Mouse (Mus musculus) MEL (cell line): ENCODE measurements around the gene Net1. TPM values are rescaled to one million over a fixed set of nuclear protein-coding genes. Genes with fewer than 3 reads are reported as not detected.

Experiments
- DNase-seq: peaks from one replicate; pipeline ENCODE4 v3.0.0; 2011; ENCODE audit warnings: low read depth, low spot score
- H3K27ac ChIP-seq: 2 replicates; pipeline ENCODE4 v1.5.1; 2012; ENCODE audit warnings: low read depth, mild to moderate bottlenecking, control low read depth, low read length, moderate library complexity; ENCODE audit not compliant: control insufficient read depth
- H3K27me3 ChIP-seq, 2 experiments: fragments of 150-350 bp in 1 of 2; sonication (generic) in 1 of 2; 2 replicates each; pipeline ENCODE4 v1.6.1; 2012; ENCODE audit warnings: low read length in 2 of 2, mild to moderate bottlenecking in 2 of 2, improper control_type of control experiment in 1 of 2, moderate library complexity in 1 of 2; ENCODE audit not compliant: insufficient read depth in 2 of 2, control insufficient read depth in 1 of 2
- H3K36me3 ChIP-seq, 2 experiments: 2 replicates each; pipeline ENCODE4 v1.6.1; 2012 to 2014; ENCODE audit warnings: low read length in 2 of 2, improper control_type of control experiment in 1 of 2, inconsistent platforms in 1 of 2, mild to moderate bottlenecking in 1 of 2; ENCODE audit not compliant: insufficient read depth in 2 of 2, control insufficient read depth in 1 of 2
- H3K4me1 ChIP-seq, 2 experiments: fragments of 150-350 bp in 1 of 2; sonication (generic) in 1 of 2; 2 replicates each; pipeline ENCODE4 v1.6.1; 2012; ENCODE audit warnings: low read length in 2 of 2, improper control_type of control experiment in 1 of 2, mild to moderate bottlenecking in 1 of 2; ENCODE audit not compliant: insufficient read depth in 2 of 2, control insufficient read depth in 1 of 2
- H3K4me3 ChIP-seq, 2 experiments: fragments of 150-350 bp in 1 of 2; sonication (generic) in 1 of 2; 2 replicates each; pipeline ENCODE4 v1.5.1; 2012; ENCODE audit warnings: low read depth in 2 of 2, low read length in 2 of 2, mild to moderate bottlenecking in 2 of 2, moderate library complexity in 2 of 2, control low read depth in 1 of 2, improper control_type of control experiment in 1 of 2; ENCODE audit not compliant: control insufficient read depth in 1 of 2, insufficient read depth in 1 of 2
- H3K79me2 ChIP-seq: 2 replicates; pipeline ENCODE4 v1.6.1; 2012; ENCODE audit warnings: mild to moderate bottlenecking, low read length, moderate library complexity; ENCODE audit not compliant: control insufficient read depth, poor library complexity, insufficient read depth
- H3K9ac ChIP-seq: 2 replicates; pipeline ENCODE4 v1.6.1; 2012; ENCODE audit warnings: low read depth, mild to moderate bottlenecking, control low read depth, low read length, moderate library complexity; ENCODE audit not compliant: control insufficient read depth, poor library complexity, severe bottlenecking
- H3K9me3 ChIP-seq: fragments of 150-350 bp; sonication (generic); replicated peaks from 2 replicates; pipeline ENCODE4 v1.6.1; 2012; ENCODE audit warnings: mild to moderate bottlenecking, low read length, improper control_type of control experiment, moderate library complexity; ENCODE audit not compliant: insufficient read depth
- BHLHE40 ChIP-seq: IDR thresholded peaks from 2 replicates; pipeline ENCODE4 v1.6.1; 2012; ENCODE audit warnings: low read depth, mild to moderate bottlenecking, inconsistent platforms, low read length, improper control_type of control experiment, borderline replicate concordance
- CHD1 ChIP-seq: IDR thresholded peaks from 2 replicates; pipeline ENCODE4 v1.6.1; 2012; ENCODE audit warnings: low read depth, mild to moderate bottlenecking, inconsistent platforms, low read length, improper control_type of control experiment
- CTCF ChIP-seq, 3 experiments: IDR thresholded peaks in 2 of 3; conservative IDR thresholded peaks in 1 of 3; 2 replicates each; pipeline ENCODE4 v1.5.1; 2011 to 2012; ENCODE audit warnings: low read length in 3 of 3, low read depth in 2 of 3, mild to moderate bottlenecking in 2 of 3, improper control_type of control experiment in 1 of 3, inconsistent platforms in 1 of 3, mixed read lengths in 1 of 3, moderate library complexity in 1 of 3; ENCODE audit not compliant: control insufficient read depth in 1 of 3, insufficient read depth in 1 of 3, poor library complexity in 1 of 3, severe bottlenecking in 1 of 3
- E2F4 ChIP-seq: IDR thresholded peaks from 2 replicates; pipeline ENCODE4 v1.6.1; 2011; ENCODE audit warnings: low read depth, low read length, improper control_type of control experiment, borderline replicate concordance
- ELF1 ChIP-seq: IDR thresholded peaks from 2 replicates; pipeline ENCODE4 v1.6.1; 2014; ENCODE audit warnings: low read depth, mild to moderate bottlenecking, inconsistent platforms, low read length, improper control_type of control experiment, moderate library complexity
- EP300 ChIP-seq, 2 experiments: IDR thresholded peaks; 2 replicates each; pipeline ENCODE4 v1.6.1; 2011; ENCODE audit warnings: improper control_type of control experiment in 2 of 2, low read length in 2 of 2, low read depth in 1 of 2, mild to moderate bottlenecking in 1 of 2
- ETS1 ChIP-seq: IDR thresholded peaks from 2 replicates; pipeline ENCODE4 v1.6.1; 2012; ENCODE audit warnings: low read depth, mild to moderate bottlenecking, inconsistent platforms, low read length, improper control_type of control experiment, moderate library complexity
- GABPA ChIP-seq: IDR thresholded peaks from 2 replicates; pipeline ENCODE4 v1.6.1; 2012; ENCODE audit warnings: low read depth, mild to moderate bottlenecking, inconsistent platforms, low read length, improper control_type of control experiment, moderate library complexity
- GATA1 ChIP-seq: IDR thresholded peaks from 2 replicates; pipeline ENCODE4 v1.6.1; 2011; ENCODE audit warnings: low read depth, low read length, improper control_type of control experiment
- HCFC1 ChIP-seq: IDR thresholded peaks from 2 replicates; pipeline ENCODE4 v1.6.1; 2012; ENCODE audit warnings: low read depth, mild to moderate bottlenecking, inconsistent platforms, low read length, improper control_type of control experiment, moderate library complexity
- JUND ChIP-seq: IDR thresholded peaks from 2 replicates; pipeline ENCODE4 v1.6.1; 2011; ENCODE audit warnings: low read depth, mild to moderate bottlenecking, improper control_type of control experiment, low read length
- KAT2A ChIP-seq: conservative IDR thresholded peaks from 2 replicates; pipeline ENCODE4 v1.6.1; 2012; ENCODE audit warnings: low read depth, low read length, improper control_type of control experiment, inconsistent platforms
- MAFK ChIP-seq: IDR thresholded peaks from 2 replicates; pipeline ENCODE4 v1.6.1; 2011; ENCODE audit warnings: low read depth, mild to moderate bottlenecking, low read length, improper control_type of control experiment, borderline replicate concordance
- MAX ChIP-seq: IDR thresholded peaks from 2 replicates; pipeline ENCODE4 v1.6.1; 2011; ENCODE audit warnings: low read length, improper control_type of control experiment
- MAZ ChIP-seq: IDR thresholded peaks from 2 replicates; pipeline ENCODE4 v1.6.1; 2012; ENCODE audit warnings: low read depth, mild to moderate bottlenecking, inconsistent platforms, low read length, improper control_type of control experiment
- MEF2A ChIP-seq: IDR thresholded peaks from 2 replicates; pipeline ENCODE4 v1.6.1; 2014; ENCODE audit warnings: low read depth, mild to moderate bottlenecking, inconsistent platforms, low read length, improper control_type of control experiment; ENCODE audit not compliant: poor library complexity, insufficient replicate concordance, severe bottlenecking; ENCODE audit errors: extremely low read depth
- MXI1 ChIP-seq: IDR thresholded peaks from 2 replicates; pipeline ENCODE4 v1.6.1; 2011; ENCODE audit warnings: mild to moderate bottlenecking, low read depth, low read length, improper control_type of control experiment
- MYB ChIP-seq: IDR thresholded peaks from 2 replicates; pipeline ENCODE4 v1.6.1; 2011; ENCODE audit warnings: mild to moderate bottlenecking, low read depth, low read length, improper control_type of control experiment
- NELFE ChIP-seq: IDR thresholded peaks from 2 replicates; pipeline ENCODE4 v1.6.1; 2011; ENCODE audit warnings: low read depth, low read length, improper control_type of control experiment
- NRF1 ChIP-seq: IDR thresholded peaks from 2 replicates; pipeline ENCODE4 v1.6.1; 2014; ENCODE audit warnings: low read depth, mild to moderate bottlenecking, inconsistent platforms, low read length, improper control_type of control experiment, moderate library complexity; ENCODE audit not compliant: poor library complexity, insufficient read depth, severe bottlenecking
- POLR2A ChIP-seq, 2 experiments: IDR thresholded peaks; 2 replicates each; pipeline ENCODE4 v1.6.1; 2011 to 2012; ENCODE audit warnings: low read length in 2 of 2, mild to moderate bottlenecking in 2 of 2, control low read depth in 1 of 2, improper control_type of control experiment in 1 of 2, low read depth in 1 of 2, moderate library complexity in 1 of 2; ENCODE audit not compliant: control insufficient read depth in 1 of 2, insufficient read depth in 1 of 2, poor library complexity in 1 of 2
- POLR2AphosphoS2 ChIP-seq: IDR thresholded peaks from 2 replicates; pipeline ENCODE4 v1.6.1; 2011; ENCODE audit warnings: low read length, improper control_type of control experiment
- POLR2AphosphoS5 ChIP-seq: IDR thresholded peaks from 2 replicates; pipeline ENCODE4 v1.6.1; 2012; ENCODE audit warnings: low read depth, borderline replicate concordance, mild to moderate bottlenecking, inconsistent platforms, low read length, moderate library complexity, mixed read lengths
- RAD21 ChIP-seq: IDR thresholded peaks from 2 replicates; pipeline ENCODE4 v1.6.1; 2011; ENCODE audit warnings: mild to moderate bottlenecking, low read depth, low read length, improper control_type of control experiment
- RCOR1 ChIP-seq: IDR thresholded peaks from 2 replicates; pipeline ENCODE4 v1.6.1; 2012; ENCODE audit warnings: low read depth, mild to moderate bottlenecking, inconsistent platforms, low read length, improper control_type of control experiment
- SIN3A ChIP-seq: IDR thresholded peaks from 2 replicates; pipeline ENCODE4 v1.6.1; 2012; ENCODE audit warnings: low read length, improper control_type of control experiment, inconsistent platforms
- SMC3 ChIP-seq: IDR thresholded peaks from 2 replicates; pipeline ENCODE4 v1.6.1; 2011; ENCODE audit warnings: low read depth, low read length, improper control_type of control experiment
- TAL1 ChIP-seq: IDR thresholded peaks from 2 replicates; pipeline ENCODE4 v1.6.1; 2012; ENCODE audit warnings: mild to moderate bottlenecking, inconsistent platforms, low read length, moderate library complexity, mixed read lengths
- TBP ChIP-seq: IDR thresholded peaks from 2 replicates; pipeline ENCODE4 v1.8.0; 2011; ENCODE audit warnings: low read depth, low read length, improper control_type of control experiment
- TCF12 ChIP-seq: IDR thresholded peaks from 2 replicates; pipeline ENCODE4 v1.6.1; 2014; ENCODE audit warnings: low read depth, mild to moderate bottlenecking, inconsistent platforms, low read length, improper control_type of control experiment, moderate library complexity
- UBTF ChIP-seq: IDR thresholded peaks from 2 replicates; pipeline ENCODE4 v1.6.1; 2012; ENCODE audit warnings: low read depth, mild to moderate bottlenecking, inconsistent platforms, low read length, improper control_type of control experiment, moderate library complexity, borderline replicate concordance; ENCODE audit not compliant: insufficient read depth
- USF1 ChIP-seq: IDR thresholded peaks from 2 replicates; pipeline ENCODE4 v1.6.1; 2014; ENCODE audit warnings: low read depth, mild to moderate bottlenecking, inconsistent platforms, low read length, improper control_type of control experiment, moderate library complexity
- USF2 ChIP-seq, 2 experiments: IDR thresholded peaks; 2 replicates each; pipeline ENCODE4 v1.6.1; 2011 to 2012; ENCODE audit warnings: improper control_type of control experiment in 2 of 2, low read length in 2 of 2, borderline replicate concordance in 1 of 2, inconsistent platforms in 1 of 2, low read depth in 1 of 2, mild to moderate bottlenecking in 1 of 2; ENCODE audit not compliant: insufficient read depth in 1 of 2
- ZC3H11A ChIP-seq: IDR thresholded peaks from 2 replicates; pipeline ENCODE4 v1.6.1; 2012; ENCODE audit warnings: low read depth, mild to moderate bottlenecking, inconsistent platforms, low read length, improper control_type of control experiment
- ZKSCAN1 ChIP-seq: IDR thresholded peaks from 2 replicates; pipeline ENCODE4 v1.6.1; 2012; ENCODE audit warnings: low read depth, mild to moderate bottlenecking, inconsistent platforms, low read length, improper control_type of control experiment, moderate library complexity
- ZMIZ1 ChIP-seq: IDR thresholded peaks from 2 replicates; pipeline ENCODE4 v1.6.1; 2012; ENCODE audit warnings: low read depth, mild to moderate bottlenecking, inconsistent platforms, low read length, improper control_type of control experiment, moderate library complexity
- ZNF384 ChIP-seq: IDR thresholded peaks from 2 replicates; pipeline ENCODE4 v1.6.1; 2012; ENCODE audit warnings: low read depth, mild to moderate bottlenecking, inconsistent platforms, low read length, improper control_type of control experiment
- polyA plus RNA-seq, 2 experiments: library from polyadenylated mRNA; stranded (reverse) in 1 of 2; unstranded in 1 of 2; fragments of >175 nt in 1 of 2; fragments of >200 nt in 1 of 2; gene quantifications; 2 replicates each; pipeline versions ENCODE4 v1.2.1 to v1.2.4; 2012; ENCODE audit warnings: low replicate concordance in 2 of 2, low read depth in 1 of 2; ENCODE audit not compliant: insufficient read length in 2 of 2, insufficient read depth in 1 of 2, missing spikeins in 1 of 2
- total RNA-seq: library from RNA; depleted of rRNA; stranded (reverse); fragments of 300-350 nt; gene quantifications from 2 replicates; pipeline ENCODE4 v1.2.3, GENCODE M21; 2012

The Net1 gene
- total and polyA plus RNA-seq, 3 experiments: 29.8 to 125 (median 63.2) TPM

DNA sequence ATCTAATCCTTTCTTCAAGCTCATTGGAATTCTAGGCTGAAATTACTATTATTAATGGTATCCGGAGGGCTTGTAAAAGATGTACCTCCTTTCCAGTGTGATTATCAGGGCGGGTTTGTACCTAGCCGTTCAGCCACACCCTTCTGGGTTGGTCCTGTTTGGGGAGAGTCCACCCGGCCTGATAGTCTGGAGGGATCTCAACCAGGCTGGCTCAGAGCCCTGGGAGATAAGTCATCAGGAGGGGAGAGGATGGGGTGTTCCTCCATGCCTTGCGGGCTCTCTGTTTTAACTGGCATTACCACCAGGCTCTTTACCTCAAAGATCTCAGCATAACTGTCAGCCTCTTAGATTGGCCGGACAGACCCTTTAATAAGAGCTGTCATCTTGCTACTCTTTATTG lies 50.9 kb downstream of the Net1 start:
- H3K79me2 ChIP-seq: no peaks in the 10 kb centered on the region; the same call in 1 of the 2 replicates
- H3K27me3 ChIP-seq: no peaks in the 10 kb centered on the region
- DNase-seq: peak; percentile 89
- peak overlapping the region; percentile 15 to 29 for H3K4me3 ChIP-seq
- no peaks in the 10 kb centered on the region for H3K9me3 ChIP-seq
- peaks cover 0 to 44% of the 10 kb centered on the region in 2 experiments; a peak in 2 of 4 replicates for H3K36me3 ChIP-seq
- peak overlapping the region; percentile 97 for H3K27ac ChIP-seq
- peak overlapping the region; percentile 71 for H3K9ac ChIP-seq
- H3K4me1 ChIP-seq: peaks cover 11 to 50% of the 10 kb centered on the region in 2 experiments
- TF ChIP-seq EP300 (IDR thresholded peaks at IDR 0.05; ENCODE audit: low read depth in 1 of 2, low read length in 2 of 2): peak; percentile 40 to 88
- TF ChIP-seq ZKSCAN1: no peak
- TF ChIP-seq CHD1: 0 out of 2 replicates have a peak, but pooled peaks have one; percentile 30
- no peak for TF ChIP-seq USF2 (IDR thresholded peaks at IDR 0.05; ENCODE audit: borderline replicate concordance in 1 of 2, insufficient read depth in 1 of 2, low read depth in 1 of 2, low read length in 2 of 2)
- no peak for TF ChIP-seq ZC3H11A
- TF ChIP-seq GABPA: no peak
- no peak for TF ChIP-seq KAT2A
- no peak for TF ChIP-seq MYB
- TF ChIP-seq SMC3: no peak
- no peak for TF ChIP-seq MEF2A
- TF ChIP-seq TCF12: peak; percentile 21; the same call in 1 of the 2 replicates
- TF ChIP-seq RCOR1: peak; percentile 40; the same call in 1 of the 2 replicates
- no peak for TF ChIP-seq ELF1
- no peak for TF ChIP-seq CTCF (IDR thresholded peaks at IDR 0.05 in 2 of 3, conservative IDR thresholded peaks at IDR 0.05 in 1 of 3; ENCODE audit: control insufficient read depth in 1 of 3, insufficient read depth in 1 of 3, low read depth in 2 of 3, low read length in 3 of 3, poor library complexity in 1 of 3, severe bottlenecking in 1 of 3)
- TF ChIP-seq USF1: no peak
- 0 out of 2 replicates have a peak, but pooled peaks have one; percentile 18 for TF ChIP-seq ZMIZ1
- TF ChIP-seq MXI1: no peak
- peak; percentile 74; the same call in 1 of the 2 replicates for TF ChIP-seq TBP
- TF ChIP-seq HCFC1: peak; percentile 14; the same call in 1 of the 2 replicates
- no peak for TF ChIP-seq ZNF384
- TF ChIP-seq POLR2AphosphoS5: no peak
- no peak for TF ChIP-seq NELFE
- TF ChIP-seq GATA1: peak; percentile 83
- TF ChIP-seq BHLHE40: no peak
- TF ChIP-seq ETS1: peak; percentile 68; the same call in 1 of the 2 replicates
- TF ChIP-seq POLR2A (IDR thresholded peaks at IDR 0.05; ENCODE audit: control insufficient read depth in 1 of 2, insufficient read depth in 1 of 2, low read depth in 1 of 2, low read length in 2 of 2, poor library complexity in 1 of 2): peak in 1 of 2 experiments; percentile 46; a peak in 2 of 4 replicates
- no peak for TF ChIP-seq MAZ
- no peak for TF ChIP-seq E2F4
- TF ChIP-seq MAFK: no peak
- no peak; the same call in 1 of the 2 replicates for TF ChIP-seq POLR2AphosphoS2
- TF ChIP-seq TAL1: no peak
- TF ChIP-seq SIN3A: peak; percentile 29
- TF ChIP-seq RAD21: no peak
- no peak for TF ChIP-seq UBTF
- TF ChIP-seq MAX: no peak
- no peak for TF ChIP-seq JUND
- TF ChIP-seq NRF1: no peak
